Mouse (Mus musculus) brain, embryonic 14.5 days (tissue): ENCODE data around the gene Jaml. TPM values are rescaled to one million over a fixed set of nuclear protein-coding genes. Genes with fewer than 3 reads are reported as not detected.
"Not testable (repeated sequence)": the region's sequence is repeated elsewhere in the genome, so short reads cannot be mapped to it uniquely, and the experiment has no call there.

ENCODE experiments used
- DNase-seq: peaks from one replicate; pipeline ENCODE4 v3.0.0-alpha.2; 2011; ENCODE audit warnings: low read depth
- CTCF ChIP-seq: fragments of 200-500 bp; IDR thresholded peaks from 2 replicates; pipeline ENCODE4 v1.5.1; 2012; ENCODE audit warnings: inconsistent platforms, mild to moderate bottlenecking, moderate library complexity, borderline replicate concordance; ENCODE audit not compliant: insufficient read depth, insufficient read length; ENCODE audit errors: extremely low read depth
- POLR2A ChIP-seq: fragments of 200-500 bp; IDR thresholded peaks from 2 replicates; pipeline ENCODE4 v1.6.1; 2012; ENCODE audit warnings: mild to moderate bottlenecking, inconsistent platforms, borderline replicate concordance; ENCODE audit not compliant: poor library complexity, insufficient read depth, insufficient read length, severe bottlenecking; ENCODE audit errors: extremely low read depth
- polyA plus RNA-seq: library from polyadenylated mRNA; depleted of rRNA; stranded (reverse); fragments of >200 nt; gene quantifications from 2 replicates; pipeline ENCODE4 v1.2.3, GENCODE M21; 2012; rRNA removed

Jaml gene
- polyA plus RNA-seq: 0.09 and 0.10 TPM in 2 replicates

GRCm38 (mm10) chr9:45079011-45079410 is at the start of gene Jaml:
Gene Jaml (plus strand): TSS chr9:45079183.
- TF ChIP-seq CTCF (no peak), POLR2A (no peak)
- DNase-seq: no peak

- no peak for TF ChIP-seq CTCF
- no peak for TF ChIP-seq POLR2A
Measured at GRCm38 (mm10) chr9:45030341-45030740, 48.6 kb upstream of the Jaml start.

GRCm38 (mm10) chr9:45032261-45032660 is 46.7 kb upstream of the Jaml start:
- TF ChIP-seq POLR2A (no peak), CTCF (no peak)
- DNase-seq: no peak

More at GRCm38 (mm10) chr9:45030341-45030740, 48.6 kb upstream of the Jaml start:
- no peak for DNase-seq

- DNase-seq: no peak
- TF ChIP-seq POLR2A: no peak
- no peak for TF ChIP-seq CTCF
Measured at GRCm38 (mm10) chr9:45034526-45034925, 44.5 kb upstream of the Jaml start.

- not testable (repeated sequence) for DNase-seq
Measured at GRCm38 (mm10) chr9:45037803-45038202, 41.2 kb upstream of the Jaml start.

GRCm38 (mm10) chr9:45039499-45039898 is 39.5 kb upstream of the Jaml start, which contains the start of gene Mpzl2:
Gene Mpzl2 (plus strand): TSS chr9:45039799.
- DNase-seq: no peak
- TF ChIP-seq POLR2A (no peak), CTCF (no peak)

GRCm38 (mm10) chr9:45040066-45040845 is 38.7 kb upstream of the Jaml start:
- no peak for TF ChIP-seq CTCF
- no peak for TF ChIP-seq POLR2A
- DNase-seq: no peak

- no peak for TF ChIP-seq CTCF
- TF ChIP-seq POLR2A: no peak
- no peak for DNase-seq
Measured at GRCm38 (mm10) chr9:45041131-45041838, 37.7 kb upstream of the Jaml start.

- DNase-seq: no peak
- TF ChIP-seq CTCF (no peak), POLR2A (no peak)
Measured at GRCm38 (mm10) chr9:45042056-45042720, 36.8 kb upstream of the Jaml start.

GRCm38 (mm10) chr9:45042947-45043346 is 36.0 kb upstream of the Jaml start:
- no peak for DNase-seq
- no peak for TF ChIP-seq POLR2A
- TF ChIP-seq CTCF: no peak

GRCm38 (mm10) chr9:45046973-45047372 is 32.0 kb upstream of the Jaml start:
- no peak for DNase-seq
- TF ChIP-seq POLR2A (no peak), CTCF (no peak)

- peak; percentile 22 for DNase-seq
- TF ChIP-seq POLR2A: no peak
- peak; percentile 59; the same call in 1 of the 2 replicates for TF ChIP-seq CTCF
Measured at GRCm38 (mm10) chr9:45048511-45048910, 30.5 kb upstream of the Jaml start.

GRCm38 (mm10) chr9:45049731-45050130 is 29.3 kb upstream of the Jaml start:
- no peak for DNase-seq
- TF ChIP-seq POLR2A (no peak), CTCF (no peak)
